Mouse (Mus musculus): ENCODE results near the gene Gm8005. TPM values are rescaled to one million over a fixed set of nuclear protein-coding genes. Genes with fewer than 3 reads are reported as not detected.
"Not testable (repeated sequence)": the region's sequence is repeated elsewhere in the genome, so short reads cannot be mapped to it uniquely, and the experiment has no call there.

Gm8005 gene
- polyA plus RNA-seq (2014; fragmentation: Nextera tagmentation; extraction: Ambion mirVana), result not detected in 2 replicates

- not testable (repeated sequence) for H3K9ac ChIP-seq (ENCODE audit: low read length); H3K4me2 ChIP-seq (ENCODE audit: low read length); H3K4me1 ChIP-seq (ENCODE audit: control insufficient read depth in 2 of 2, insufficient read depth in 2 of 2, low read length in 2 of 2); ATAC-seq (ENCODE audit: insufficient number of reproducible peaks, insufficient read depth, low FRiP score, low read depth); H3K27ac ChIP-seq (replicated peaks in 1 of 2; ENCODE audit: control insufficient read depth in 1 of 2, insufficient read depth in 1 of 2, low read depth in 2 of 2, low read length in 2 of 2); H3K27me3 ChIP-seq (ENCODE audit: control insufficient read depth, insufficient read depth, low read length); H3K4me3 ChIP-seq (ENCODE audit: control insufficient read depth in 1 of 2, insufficient read depth in 1 of 2, low read depth in 1 of 2, low read length in 2 of 2); H3K36me3 ChIP-seq (ENCODE audit: control insufficient read depth, insufficient read depth, low read length); H3K9me3 ChIP-seq (ENCODE audit: control insufficient read depth, low read length)
- WGBS, result 91% methylated on average over 2 of the region's 4 CpGs
These were observed at the start of gene Gm8005 for GRCm38 (mm10) chr14:42439573-42439972. TSS of gene Gm8005 (minus strand) at chr14:42439673.

DNA sequence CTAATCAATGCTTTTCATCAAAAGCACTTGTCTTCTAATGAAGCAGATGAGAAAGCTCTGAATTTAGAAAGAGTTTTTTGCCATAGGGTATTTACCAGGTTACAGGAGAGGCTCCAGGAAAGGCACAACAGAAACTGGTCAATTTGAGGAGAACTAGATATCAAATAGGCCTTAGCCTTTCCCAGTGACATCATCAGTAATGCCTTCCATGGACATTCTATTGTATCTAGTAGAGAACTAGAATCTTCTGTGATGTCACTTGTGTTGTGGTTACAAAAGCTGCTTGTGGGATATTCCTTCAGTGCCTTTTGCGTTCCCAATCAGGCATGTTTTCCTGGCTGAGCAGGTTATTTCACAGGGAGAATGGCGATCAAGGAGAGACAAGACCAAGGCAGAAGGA lies 24.1 kb upstream of the Gm8005 start, which contains the start of gene Gm8011:
TSS of gene Gm8011 (plus strand) at position 301 of the 400 bp plus-strand sequence.
- WGBS, result 40% methylated on average over 2 of the region's 2 CpGs
- H3K9ac ChIP-seq (ENCODE audit: low read length); H3K36me3 ChIP-seq (ENCODE audit: control insufficient read depth, insufficient read depth, low read length); H3K27me3 ChIP-seq (ENCODE audit: control insufficient read depth, insufficient read depth, low read length); H3K27ac ChIP-seq (replicated peaks in 1 of 2; ENCODE audit: control insufficient read depth in 1 of 2, insufficient read depth in 1 of 2, low read depth in 2 of 2, low read length in 2 of 2); H3K4me1 ChIP-seq (ENCODE audit: control insufficient read depth in 2 of 2, insufficient read depth in 2 of 2, low read length in 2 of 2); ATAC-seq (ENCODE audit: insufficient number of reproducible peaks, insufficient read depth, low FRiP score, low read depth); H3K9me3 ChIP-seq (ENCODE audit: control insufficient read depth, low read length); H3K4me2 ChIP-seq (ENCODE audit: low read length); H3K4me3 ChIP-seq (ENCODE audit: control insufficient read depth in 1 of 2, insufficient read depth in 1 of 2, low read depth in 1 of 2, low read length in 2 of 2): not testable (repeated sequence)

Other genes with a start within 250 kb of the Gm8005 start
- not detected in 2 replicates for gene Gm3573, start 248.9 kb downstream of the Gm8005 start, polyA plus RNA-seq (2014; fragmentation: Nextera tagmentation; extraction: Ambion mirVana)
- gene Gm17026, start 179.6 kb downstream of the Gm8005 start, polyA plus RNA-seq (2014; fragmentation: Nextera tagmentation; extraction: Ambion mirVana), result not detected in 2 replicates
- gene Gm9611, start 142.3 kb downstream of the Gm8005 start, polyA plus RNA-seq (2014; fragmentation: Nextera tagmentation; extraction: Ambion mirVana), result not detected in 2 replicates
- not detected in 2 replicates for gene Gm7995, start 129.5 kb downstream of the Gm8005 start, polyA plus RNA-seq (2014; fragmentation: Nextera tagmentation; extraction: Ambion mirVana)
- gene Gm8011, start 24.2 kb upstream of the Gm8005 start, polyA plus RNA-seq (2014; fragmentation: Nextera tagmentation; extraction: Ambion mirVana), result not detected in 2 replicates
- not detected in 2 replicates for gene Gm8020, start 62.7 kb upstream of the Gm8005 start, polyA plus RNA-seq (2014; fragmentation: Nextera tagmentation; extraction: Ambion mirVana)
- gene Gm8024, start 84.6 kb upstream of the Gm8005 start, polyA plus RNA-seq (2014; fragmentation: Nextera tagmentation; extraction: Ambion mirVana), result not detected in 2 replicates
- gene Gm17124, start 160.2 kb upstream of the Gm8005 start, polyA plus RNA-seq (2014; fragmentation: Nextera tagmentation; extraction: Ambion mirVana), result not detected in 2 replicates
- not detected in 2 replicates for gene Gm3633, start 202.2 kb upstream of the Gm8005 start, polyA plus RNA-seq (2014; fragmentation: Nextera tagmentation; extraction: Ambion mirVana)
- gene Gm10378, start 216.3 kb upstream of the Gm8005 start, polyA plus RNA-seq (2014; fragmentation: Nextera tagmentation; extraction: Ambion mirVana), result not detected in 2 replicates

Data from heart, embryonic 14.5 days (tissue).